Mouse (Mus musculus): Measurements from ENCODE around the gene Zfp280c.

Zfp280c gene

DNA sequence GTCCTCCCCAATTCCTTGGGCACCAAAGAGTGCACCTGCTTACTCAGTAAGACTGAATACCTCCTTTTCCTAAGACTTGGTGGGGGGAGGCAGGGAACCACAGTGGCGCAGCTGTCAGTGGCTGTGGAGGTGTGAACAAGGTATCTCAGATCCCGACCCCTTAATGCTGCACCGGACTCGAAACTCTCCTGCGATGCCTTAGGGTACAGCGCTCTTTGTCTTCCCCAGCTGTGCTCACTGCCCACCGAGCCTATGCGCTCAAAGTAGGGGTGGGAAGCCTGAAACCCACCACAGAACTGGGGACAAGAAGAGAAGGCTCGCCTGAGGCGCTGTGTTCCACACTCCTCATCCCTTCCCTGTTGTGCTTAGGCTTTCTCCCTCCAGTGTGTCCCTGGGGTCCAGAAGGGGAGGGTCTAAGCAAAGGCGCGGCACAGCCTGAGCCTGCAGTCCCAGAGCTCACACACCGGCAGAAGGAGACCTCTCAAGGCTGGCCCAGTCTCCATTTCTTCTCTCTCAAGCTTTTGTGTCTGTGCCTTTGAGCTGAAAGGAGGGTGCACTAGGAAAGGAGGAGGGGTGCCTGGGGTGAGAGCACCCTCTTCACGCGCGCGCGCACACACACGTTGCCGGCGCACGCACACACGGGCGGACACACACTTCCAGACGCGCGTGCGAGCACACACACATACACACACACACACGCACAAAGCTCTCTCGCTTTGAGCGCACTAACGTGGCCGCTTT, 75.3 kb downstream of the Zfp280c start, which contains the start of gene Rab33a:
TSS of gene Rab33a (plus strand) at position 478 of the 741 bp plus-strand sequence.
- Histone ChIP-seq H3K4me3 (replicated peaks; ENCODE audit: low read length) (peak within 1 kb of the TSS; percentile 81), H3K36me3 (ENCODE audit: insufficient read depth, low read length) (no peaks in the 10 kb centered on the region)

DNA sequence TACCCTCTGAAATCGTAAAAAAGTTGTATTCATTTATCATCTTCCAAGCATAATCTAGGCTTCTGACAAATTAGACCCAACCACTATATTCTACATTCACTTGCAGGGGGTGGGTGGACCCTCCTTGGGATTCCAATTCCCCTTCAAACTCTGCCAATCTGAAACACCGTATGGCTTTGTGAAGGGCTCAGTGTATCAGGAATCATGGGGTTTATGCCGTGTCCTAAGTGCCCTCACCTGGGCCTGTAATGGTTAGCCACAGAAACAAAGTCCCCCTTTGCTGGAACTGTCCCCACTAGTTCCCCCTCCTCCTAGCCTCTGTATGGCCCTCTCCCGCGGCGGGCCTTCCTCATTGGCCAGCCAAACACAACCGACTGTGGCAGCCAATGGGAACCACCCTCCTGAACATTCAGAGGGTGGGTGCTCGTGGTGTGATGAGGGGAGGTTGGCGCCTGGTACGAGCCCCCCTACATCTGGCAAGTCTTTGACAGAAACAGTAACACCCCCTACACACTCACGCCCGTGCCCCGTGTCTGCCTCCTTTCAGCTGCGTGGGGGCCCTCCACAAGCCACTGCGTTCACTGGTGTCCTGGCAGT, 76.0 kb downstream of the Zfp280c start:
- peak overlapping the region; percentile 81 for H3K4me3 ChIP-seq (replicated peaks; ENCODE audit: low read length)
- H3K27me3 ChIP-seq (ENCODE audit: insufficient read depth, low read length), result peaks cover 16% of the 10 kb centered on the region
- peaks cover 15% of the 10 kb centered on the region; the same call in 1 of the 2 replicates for H3K4me1 ChIP-seq (replicated peaks; ENCODE audit: low read depth, low read length)
- no peaks in the 10 kb centered on the region for H3K36me3 ChIP-seq (ENCODE audit: insufficient read depth, low read length)
- no peaks in the 10 kb centered on the region for H3K9me3 ChIP-seq (ENCODE audit: low read length)
- no peak for TF ChIP-seq POU5F1 (IDR thresholded peaks at IDR 0.05; ENCODE audit: borderline replicate concordance, low read length)
- no peak for TF ChIP-seq CTCF (conservative IDR thresholded peaks at IDR 0.05; ENCODE audit: low read length)
- TF ChIP-seq NANOG (IDR thresholded peaks at IDR 0.05; ENCODE audit: borderline replicate concordance, low read length), result no peak

More for the DNA sequence above, 75.3 kb downstream of the Zfp280c start, which contains the start of gene Rab33a:
- TF ChIP-seq NANOG (IDR thresholded peaks at IDR 0.05; ENCODE audit: borderline replicate concordance, low read length) (no peak), POU5F1 (IDR thresholded peaks at IDR 0.05; ENCODE audit: borderline replicate concordance, low read length) (no peak), CTCF (conservative IDR thresholded peaks at IDR 0.05; ENCODE audit: low read length) (no peak)
- H3K4me1 ChIP-seq (replicated peaks; ENCODE audit: low read depth, low read length), result peaks cover 15% of the 10 kb centered on the region; the same call in 1 of the 2 replicates
- peaks cover 16% of the 10 kb centered on the region for H3K27me3 ChIP-seq (ENCODE audit: insufficient read depth, low read length)
- H3K9me3 ChIP-seq (ENCODE audit: low read length), result no peaks in the 10 kb centered on the region

DNA sequence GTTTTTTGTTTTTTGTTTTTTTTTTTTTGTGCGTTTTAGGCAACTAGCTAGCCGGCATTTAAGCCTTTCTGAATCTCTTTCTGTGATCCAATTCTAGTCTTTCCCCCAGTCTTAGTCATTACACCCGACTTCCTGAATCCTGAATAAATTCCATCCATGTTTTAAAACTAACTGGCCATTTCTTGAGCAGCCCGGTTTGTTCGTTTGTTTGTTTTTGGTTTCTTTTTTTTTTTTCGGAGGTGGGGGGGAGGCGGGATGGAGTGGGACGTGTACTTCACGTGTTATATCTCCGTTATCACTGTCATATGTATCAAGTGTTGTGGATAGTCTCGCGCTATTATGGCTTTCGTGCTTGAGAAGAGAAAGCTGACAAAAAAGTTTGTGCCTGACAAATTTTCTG, 80.5 kb downstream of the Zfp280c start:
- peaks cover 14% of the 10 kb centered on the region for H3K4me1 ChIP-seq (replicated peaks; ENCODE audit: low read depth, low read length)
- peaks cover 10% of the 10 kb centered on the region; the same call in 1 of the 2 replicates for H3K36me3 ChIP-seq (ENCODE audit: insufficient read depth, low read length)
- H3K9me3 ChIP-seq (ENCODE audit: low read length), result no peaks in the 10 kb centered on the region
- peak overlapping the region; percentile 83 for H3K4me3 ChIP-seq (replicated peaks; ENCODE audit: low read length)
- no peaks in the 10 kb centered on the region for H3K27me3 ChIP-seq (ENCODE audit: insufficient read depth, low read length)
- TF ChIP-seq NANOG (IDR thresholded peaks at IDR 0.05; ENCODE audit: borderline replicate concordance, low read length), result no peak
- TF ChIP-seq POU5F1 (IDR thresholded peaks at IDR 0.05; ENCODE audit: borderline replicate concordance, low read length), result no peak
- no peak for TF ChIP-seq CTCF (conservative IDR thresholded peaks at IDR 0.05; ENCODE audit: low read length)

GRCm38 (mm10) chrX:48513166-48513807, 81.0 kb downstream of the Zfp280c start, which contains the start of gene Aifm1:
Aifm1 (minus strand) TSS chrX:48513563.
- Histone ChIP-seq H3K4me1 (replicated peaks; ENCODE audit: low read depth, low read length) (peaks cover 11% of the 10 kb centered on the region), H3K36me3 (ENCODE audit: insufficient read depth, low read length) (peaks cover 10% of the 10 kb centered on the region; the same call in 1 of the 2 replicates), H3K27me3 (ENCODE audit: insufficient read depth, low read length) (no peaks in the 10 kb centered on the region), H3K9me3 (ENCODE audit: low read length) (no peaks in the 10 kb centered on the region), H3K4me3 (replicated peaks; ENCODE audit: low read length) (peak within 1 kb of the TSS; percentile 83)
- TF ChIP-seq POU5F1 (IDR thresholded peaks at IDR 0.05; ENCODE audit: borderline replicate concordance, low read length) (no peak), CTCF (conservative IDR thresholded peaks at IDR 0.05; ENCODE audit: low read length) (no peak), NANOG (IDR thresholded peaks at IDR 0.05; ENCODE audit: borderline replicate concordance, low read length) (no peak)

DNA sequence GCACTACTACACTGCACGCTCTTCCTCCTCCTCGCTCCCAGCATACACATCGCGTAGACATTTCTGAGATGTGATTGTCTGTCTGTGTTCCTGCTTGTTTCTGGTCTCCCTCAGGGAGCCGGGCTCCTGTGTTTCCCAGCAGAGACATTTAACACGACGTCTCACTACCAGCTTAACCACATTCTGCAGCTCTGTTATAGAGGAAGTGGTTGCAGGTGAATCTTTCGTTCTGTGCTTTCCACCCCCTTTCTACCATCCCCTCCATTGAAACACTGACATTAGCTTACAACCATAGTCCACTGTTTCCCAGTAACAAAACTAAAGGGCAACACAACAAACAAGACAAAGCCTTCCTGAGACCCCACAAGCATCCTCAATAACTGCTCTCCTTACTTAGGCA, 100.5 kb downstream of the Zfp280c start:
- no peaks in the 10 kb centered on the region for H3K4me1 ChIP-seq (replicated peaks; ENCODE audit: low read depth, low read length)
- TF ChIP-seq POU5F1 (IDR thresholded peaks at IDR 0.05; ENCODE audit: borderline replicate concordance, low read length) (no peak), NANOG (IDR thresholded peaks at IDR 0.05; ENCODE audit: borderline replicate concordance, low read length) (no peak), CTCF (conservative IDR thresholded peaks at IDR 0.05; ENCODE audit: low read length) (no peak)
- peaks cover 25% of the 10 kb centered on the region for H3K9me3 ChIP-seq (ENCODE audit: low read length)
- no peak overlapping the region for H3K4me3 ChIP-seq (replicated peaks; ENCODE audit: low read length)
- peaks cover 82% of the 10 kb centered on the region for H3K36me3 ChIP-seq (ENCODE audit: insufficient read depth, low read length)
- no peaks in the 10 kb centered on the region for H3K27me3 ChIP-seq (ENCODE audit: insufficient read depth, low read length)

Data from E14TG2a.4 (cell line).